ENCODE assay signal across 16 mouse cellular contexts in genomic region chr1:90475060-90475813, GRCm38 (mm10).
A peak's percentile ranks its signal among the peaks of the same experiment; 100 is the strongest.
DNase-seq lines count a peak whose midpoint lies in the region; ATAC-seq and TF ChIP-seq lines count a peak whose summit lies in the region.
"Had no signal": no experiment of that assay in that cellular context is flagged by ENCODE, and none has a peak within 500 bp of the region (broad histone marks: within the 10 kb centered on the region; RNA-seq: fewer than 3 reads in every experiment).

No protein-coding gene starts in this region.

- H3K4me3 ChIP-seq in forebrain, embryonic 13.5 days = no peak overlapping the region
- no peak overlapping the region for H3K4me3 ChIP-seq in hindbrain, embryonic 16.5 days (ENCODE audit: low read length)
- H3K4me3 ChIP-seq in midbrain, postnatal 0 days (ENCODE audit: low read depth, low read length) = no peak overlapping the region
- H3K4me3 ChIP-seq: embryonic facial prominence, embryonic 15.5 days; liver, embryonic 15.5 days had no signal

- H3K27ac ChIP-seq in forebrain, embryonic 13.5 days = peak overlapping the region; percentile 74
- H3K27ac ChIP-seq in hindbrain, embryonic 16.5 days (ENCODE audit: low read depth, low read length) = peak overlapping the region; percentile 56
- peak overlapping the region; percentile 7; the same call in 1 of the 2 replicates for H3K27ac ChIP-seq in midbrain, postnatal 0 days (ENCODE audit: low read depth, low read length)
- H3K27ac ChIP-seq: embryonic facial prominence, embryonic 15.5 days; liver, embryonic 15.5 days had no signal

- H3K4me2 ChIP-seq in forebrain, embryonic 13.5 days = no peak overlapping the region
- no peak overlapping the region for H3K4me2 ChIP-seq in hindbrain, embryonic 16.5 days (ENCODE audit: low read length)
- H3K4me2 ChIP-seq in midbrain, postnatal 0 days (ENCODE audit: low read depth, low read length, poor library complexity, severe bottlenecking) = no peak overlapping the region
- H3K4me2 ChIP-seq: embryonic facial prominence, embryonic 15.5 days; liver, embryonic 15.5 days had no signal

- no peak for TF ChIP-seq CTCF in midbrain, postnatal 0 days (IDR thresholded peaks at IDR 0.05)

- 42% methylated on average over 10 of the region's 10 CpGs for WGBS in forebrain, embryonic 13.5 days
- 43% methylated on average over 10 of the region's 10 CpGs for WGBS in hindbrain, embryonic 16.5 days
- WGBS in midbrain, postnatal 0 days = 45% methylated on average over 10 of the region's 10 CpGs

- peaks cover 40% of the 10 kb centered on the region for H3K4me1 ChIP-seq in forebrain, embryonic 13.5 days
- H3K4me1 ChIP-seq in hindbrain, embryonic 16.5 days (ENCODE audit: control insufficient read depth, insufficient read depth, low read depth, low read length) = peaks cover 13% of the 10 kb centered on the region
- H3K4me1 ChIP-seq in midbrain, postnatal 0 days (ENCODE audit: insufficient read depth, low read length) = no peaks in the 10 kb centered on the region
- H3K4me1 ChIP-seq: liver, embryonic 15.5 days had no signal

- intact Hi-C loops in left cerebral cortex, postnatal 14 days (cut with DNase I) = no loop called here

- H3K27me3 ChIP-seq in forebrain, embryonic 13.5 days = 0 out of 2 replicates have a peak, but pooled peaks cover 3% of the 10 kb centered on the region
- no peaks in the 10 kb centered on the region for H3K27me3 ChIP-seq in hindbrain, embryonic 16.5 days (replicated peaks; ENCODE audit: control insufficient read depth, insufficient read depth, low read length)
- H3K27me3 ChIP-seq in midbrain, postnatal 0 days (ENCODE audit: insufficient read depth, low read length) = no peaks in the 10 kb centered on the region
- H3K27me3 ChIP-seq: embryonic facial prominence, embryonic 15.5 days; liver, embryonic 15.5 days had no signal

- no peaks in the 10 kb centered on the region for H3K36me3 ChIP-seq in forebrain, embryonic 13.5 days (ENCODE audit: poor library complexity, severe bottlenecking)
- H3K36me3 ChIP-seq in hindbrain, embryonic 16.5 days (ENCODE audit: control insufficient read depth, insufficient read depth, low read length) = no peaks in the 10 kb centered on the region
- H3K36me3 ChIP-seq in midbrain, postnatal 0 days (ENCODE audit: insufficient read depth, low read length) = no peaks in the 10 kb centered on the region
- H3K36me3 ChIP-seq: embryonic facial prominence, embryonic 15.5 days; liver, embryonic 15.5 days had no signal

- peak; percentile 81 for ATAC-seq in forebrain, embryonic 13.5 days
- ATAC-seq in hindbrain, embryonic 16.5 days = peak; percentile 86
- ATAC-seq in midbrain, postnatal 0 days (ENCODE audit: low FRiP score) = no peak

- DNase-seq in brain, embryonic 18.5 days (ENCODE audit: low read depth, low spot score) = peak; percentile 28
- no peak for DNase-seq in midbrain, postnatal 0 days (ENCODE audit: low spot score)
- DNase-seq in left cerebral cortex, postnatal 14 days (ENCODE audit: low spot score in 2 of 2) = no peak
- no peak for DNase-seq in adrenal gland, postnatal 14 days
- DNase-seq in kidney, postnatal 36 days = no peak
- no peak for DNase-seq in cerebellum, postnatal 14 days
- DNase-seq: adrenal gland, postnatal 25 days; cerebellum, adult 18-20 months; kidney, adult 8-10 months; layer of hippocampus, adult 9-11 months; left cerebral cortex, postnatal 4 days; lung, postnatal 4 days had no signal

- H3K9ac ChIP-seq in forebrain, embryonic 13.5 days = no peak overlapping the region
- no peak overlapping the region for H3K9ac ChIP-seq in hindbrain, embryonic 16.5 days (ENCODE audit: low read depth, low read length)
- H3K9ac ChIP-seq in midbrain, postnatal 0 days (replicated peaks; ENCODE audit: low read length, poor library complexity, severe bottlenecking) = no peak overlapping the region
- H3K9ac ChIP-seq: embryonic facial prominence, embryonic 15.5 days; liver, embryonic 15.5 days had no signal

- peaks cover 3% of the 10 kb centered on the region; the same call in 1 of the 2 replicates for H3K9me3 ChIP-seq in forebrain, embryonic 13.5 days (replicated peaks)
- no peaks in the 10 kb centered on the region for H3K9me3 ChIP-seq in hindbrain, embryonic 16.5 days (ENCODE audit: control insufficient read depth, low read length)
- H3K9me3 ChIP-seq in midbrain, postnatal 0 days (ENCODE audit: low read length) = no peaks in the 10 kb centered on the region
- H3K9me3 ChIP-seq: embryonic facial prominence, embryonic 15.5 days; liver, embryonic 15.5 days had no signal

Comparison
In these comparisons a context has a peak if more than half of its experiments do, and no peak if none do; other contexts are left out.
1. H3K27ac ChIP-seq: peak in every context shown above with its lines; median percentile 74 in forebrain, embryonic 13.5 days; 56 in hindbrain, embryonic 16.5 days; 7 in midbrain, postnatal 0 days.